In genomic region chr12:84824203-84824602, GRCm38 (mm10) we compare ENCODE assay signal across 18 mouse cellular contexts. TPM values are rescaled to one million over a fixed set of nuclear protein-coding genes. Genes with fewer than 3 reads are reported as not detected.
DNase-seq lines count a peak whose midpoint lies in the region; ATAC-seq and TF ChIP-seq lines count a peak whose summit lies in the region.
"Had no signal": no experiment of that assay in that cellular context is flagged by ENCODE, and none has a peak within 500 bp of the region (broad histone marks: within the 10 kb centered on the region; RNA-seq: fewer than 3 reads in every experiment).

No protein-coding gene starts in this region.

- no peak for ATAC-seq in embryonic facial prominence, embryonic 13.5 days (ENCODE audit: insufficient number of reproducible peaks, insufficient read depth, low FRiP score, low TSS enrichment, low read depth)
- ATAC-seq in lung, embryonic 14.5 days (ENCODE audit: insufficient read depth) = no peak
- ATAC-seq in embryonic facial prominence, embryonic 15.5 days (ENCODE audit: insufficient number of reproducible peaks, low FRiP score, low TSS enrichment, low read depth) = no peak
- ATAC-seq: CD4-positive, CD25-positive, alpha-beta regulatory T cell, adult 4 months; forebrain, embryonic 14.5 days; inflammation-experienced regulatory T-cells, adult 6 months; intestine, postnatal 0 days had no signal

- no peaks in the 10 kb centered on the region for H3K9me3 ChIP-seq in embryonic facial prominence, embryonic 13.5 days
- no peaks in the 10 kb centered on the region for H3K9me3 ChIP-seq in embryonic facial prominence, embryonic 10.5 days
- no peaks in the 10 kb centered on the region for H3K9me3 ChIP-seq in lung, embryonic 14.5 days (ENCODE audit: low read depth, low read length)
- H3K9me3 ChIP-seq in embryonic facial prominence, embryonic 15.5 days (replicated peaks) = no peaks in the 10 kb centered on the region
- H3K9me3 ChIP-seq: forebrain, embryonic 10.5 days; G1E; heart, embryonic 10.5 days; hindbrain, embryonic 13.5 days had no signal

- no peaks in the 10 kb centered on the region for H3K27me3 ChIP-seq in embryonic facial prominence, embryonic 13.5 days
- no peaks in the 10 kb centered on the region for H3K27me3 ChIP-seq in embryonic facial prominence, embryonic 10.5 days (replicated peaks; ENCODE audit: low read depth, poor library complexity, severe bottlenecking)
- H3K27me3 ChIP-seq in lung, embryonic 14.5 days (ENCODE audit: insufficient read depth, low read length) = no peaks in the 10 kb centered on the region
- no peaks in the 10 kb centered on the region for H3K27me3 ChIP-seq in embryonic facial prominence, embryonic 15.5 days
- H3K27me3 ChIP-seq: hindbrain, embryonic 13.5 days had no signal

- 50% methylated on average over 5 of the region's 5 CpGs for WGBS in embryonic facial prominence, embryonic 13.5 days
- 73% methylated on average over 5 of the region's 5 CpGs for WGBS in embryonic facial prominence, embryonic 10.5 days
- WGBS in lung, embryonic 14.5 days = 51% methylated on average over 5 of the region's 5 CpGs
- WGBS in lung, adult 2 months = 50% methylated on average over 5 of the region's 5 CpGs
- WGBS in embryonic facial prominence, embryonic 15.5 days = 37% methylated on average over 5 of the region's 5 CpGs

- H3K36me3 ChIP-seq in embryonic facial prominence, embryonic 13.5 days = no peaks in the 10 kb centered on the region
- no peaks in the 10 kb centered on the region for H3K36me3 ChIP-seq in embryonic facial prominence, embryonic 10.5 days (replicated peaks)
- no peaks in the 10 kb centered on the region for H3K36me3 ChIP-seq in lung, embryonic 14.5 days (ENCODE audit: insufficient read depth)
- no peaks in the 10 kb centered on the region for H3K36me3 ChIP-seq in embryonic facial prominence, embryonic 15.5 days
- H3K36me3 ChIP-seq: forebrain, embryonic 10.5 days; G1E; heart, embryonic 10.5 days; hindbrain, embryonic 13.5 days had no signal

- peaks cover 23% of the 10 kb centered on the region for H3K4me1 ChIP-seq in embryonic facial prominence, embryonic 13.5 days
- peaks cover 3% of the 10 kb centered on the region; the same call in 1 of the 2 replicates for H3K4me1 ChIP-seq in embryonic facial prominence, embryonic 10.5 days
- H3K4me1 ChIP-seq in lung, embryonic 14.5 days (ENCODE audit: insufficient read depth) = 0 out of 2 replicates have a peak, but pooled peaks cover 3% of the 10 kb centered on the region
- no peaks in the 10 kb centered on the region for H3K4me1 ChIP-seq in lung, adult 2 months (ENCODE audit: control insufficient read depth, insufficient read depth, low read length)
- H3K4me1 ChIP-seq in embryonic facial prominence, embryonic 15.5 days = peaks cover 37% of the 10 kb centered on the region
- H3K4me1 ChIP-seq: forebrain, embryonic 10.5 days; hindbrain, embryonic 13.5 days had no signal

- no peak overlapping the region for H3K4me3 ChIP-seq in embryonic facial prominence, embryonic 13.5 days
- no peak overlapping the region for H3K4me3 ChIP-seq in embryonic facial prominence, embryonic 10.5 days
- no peak overlapping the region for H3K4me3 ChIP-seq in lung, embryonic 14.5 days (ENCODE audit: low read depth, low read length)
- H3K4me3 ChIP-seq in lung, adult 2 months (replicated peaks; ENCODE audit: extremely low read depth, low read depth, low read length) = no peak overlapping the region
- H3K4me3 ChIP-seq in embryonic facial prominence, embryonic 15.5 days (replicated peaks) = no peak overlapping the region
- H3K4me3 ChIP-seq: forebrain, embryonic 10.5 days; heart, embryonic 10.5 days; hindbrain, embryonic 13.5 days had no signal

- TF ChIP-seq POLR2A in lung, adult 2 months (IDR thresholded peaks at IDR 0.05; ENCODE audit: borderline replicate concordance, extremely low read depth, low read depth, low read length) = no peak

- TF ChIP-seq CTCF in lung, embryonic 14.5 days (IDR thresholded peaks at IDR 0.05; ENCODE audit: low read depth) = no peak
- no peak for TF ChIP-seq CTCF in lung, adult 2 months (IDR thresholded peaks at IDR 0.05; ENCODE audit: insufficient read depth, low read length)

- H3K27ac ChIP-seq in embryonic facial prominence, embryonic 13.5 days = peak overlapping the region; percentile 9
- no peak overlapping the region for H3K27ac ChIP-seq in embryonic facial prominence, embryonic 10.5 days (replicated peaks)
- peak overlapping the region; percentile 33; the same call in 1 of the 2 replicates for H3K27ac ChIP-seq in lung, embryonic 14.5 days (ENCODE audit: low read depth)
- H3K27ac ChIP-seq in embryonic facial prominence, embryonic 15.5 days (replicated peaks) = peak overlapping the region; percentile 78
- H3K27ac ChIP-seq: forebrain, embryonic 10.5 days; heart, embryonic 10.5 days; hindbrain, embryonic 13.5 days had no signal

- no peak overlapping the region for H3K9ac ChIP-seq in embryonic facial prominence, embryonic 13.5 days
- H3K9ac ChIP-seq in lung, embryonic 14.5 days = no peak overlapping the region
- H3K9ac ChIP-seq in embryonic facial prominence, embryonic 15.5 days = no peak overlapping the region
- H3K9ac ChIP-seq: hindbrain, embryonic 13.5 days had no signal

- H3K4me2 ChIP-seq in embryonic facial prominence, embryonic 13.5 days = no peak overlapping the region
- H3K4me2 ChIP-seq in lung, embryonic 14.5 days = no peak overlapping the region
- H3K4me2 ChIP-seq in embryonic facial prominence, embryonic 15.5 days (replicated peaks) = no peak overlapping the region
- H3K4me2 ChIP-seq: hindbrain, embryonic 13.5 days had no signal

- DNase-seq in embryonic facial prominence, embryonic 10.5 days (ENCODE audit: low spot score) = no peak
- no peak for DNase-seq in lung, embryonic 14.5 days
- DNase-seq in lung, adult 2 months = no peak
- DNase-seq in adrenal gland, postnatal 25 days = no peak
- DNase-seq in gastrocnemius, adult 18-20 months (ENCODE audit: low spot score) = no peak
- DNase-seq: B cell, adult 2 months; cerebellum, adult 2 months; gastrocnemius, postnatal 36 days had no signal

RNA-seq across cellular contexts. Expression of gene Isca2, which starts 51.2 kb away (rescaled TPM):
- 154 and 156 TPM in 2 replicates for polyA plus RNA-seq in embryonic facial prominence, embryonic 13.5 days (2015; fragmentation: Nextera tagmentation; extraction: Ambion mirVana)
- 135 and 141 TPM in 2 replicates for polyA plus RNA-seq in embryonic facial prominence, embryonic 10.5 days (2016; fragmentation: Nextera tagmentation; extraction: Ambion mirVana)
- polyA plus RNA-seq in lung, embryonic 14.5 days (2014; fragmentation: Nextera tagmentation; extraction: Ambion mirVana) = 126 and 131 TPM in 2 replicates
- 28.0 and 34.2 TPM in 2 replicates for polyA plus RNA-seq in lung, adult 2 months (2012; rRNA removed)
- polyA plus RNA-seq in embryonic facial prominence, embryonic 15.5 days (2015; fragmentation: Nextera tagmentation; extraction: Ambion mirVana) = 128 and 137 TPM in 2 replicates
- 67.6 and 83.1 TPM in 2 replicates for total RNA-seq in adrenal gland, postnatal 25 days (2021)
- total RNA-seq in gastrocnemius, adult 18-20 months (2021) = 10 to 100 TPM; 46.8 to 48.2 TPM

RNA-seq across cellular contexts. Expression of gene Npc2, which starts 51.3 kb away (rescaled TPM):
- 78.2 and 79.1 TPM in 2 replicates for polyA plus RNA-seq in embryonic facial prominence, embryonic 13.5 days (2015; fragmentation: Nextera tagmentation; extraction: Ambion mirVana)
- polyA plus RNA-seq in embryonic facial prominence, embryonic 10.5 days (2016; fragmentation: Nextera tagmentation; extraction: Ambion mirVana) = 62.8 and 64.4 TPM in 2 replicates
- 106 and 107 TPM in 2 replicates for polyA plus RNA-seq in lung, embryonic 14.5 days (2014; fragmentation: Nextera tagmentation; extraction: Ambion mirVana)
- polyA plus RNA-seq in lung, adult 2 months (2012; rRNA removed) = 572 and 1,005 TPM in 2 replicates
- polyA plus RNA-seq in embryonic facial prominence, embryonic 15.5 days (2015; fragmentation: Nextera tagmentation; extraction: Ambion mirVana) = 72.0 and 72.3 TPM in 2 replicates
- total RNA-seq in adrenal gland, postnatal 25 days (2021) = 68.1 and 74.3 TPM in 2 replicates
- 10 to 100 TPM; 14.8 to 15.8 TPM for total RNA-seq in gastrocnemius, adult 18-20 months (2021)

RNA-seq across cellular contexts. Expression of gene Ltbp2, which starts 52.1 kb away (rescaled TPM):
- polyA plus RNA-seq in embryonic facial prominence, embryonic 13.5 days (2015; fragmentation: Nextera tagmentation; extraction: Ambion mirVana) = 1.7 and 4.4 TPM in 2 replicates
- polyA plus RNA-seq in embryonic facial prominence, embryonic 10.5 days (2016; fragmentation: Nextera tagmentation; extraction: Ambion mirVana) = 0.12 TPM in 1 of 2 replicates, not detected in the other
- 6.8 and 6.9 TPM in 2 replicates for polyA plus RNA-seq in lung, embryonic 14.5 days (2014; fragmentation: Nextera tagmentation; extraction: Ambion mirVana)
- polyA plus RNA-seq in lung, adult 2 months (2012; rRNA removed) = 91.3 and 96.8 TPM in 2 replicates
- polyA plus RNA-seq in embryonic facial prominence, embryonic 15.5 days (2015; fragmentation: Nextera tagmentation; extraction: Ambion mirVana) = 11.9 and 12.0 TPM in 2 replicates
- total RNA-seq in adrenal gland, postnatal 25 days (2021) = 3.9 and 4.8 TPM in 2 replicates
- total RNA-seq in gastrocnemius, adult 18-20 months (2021) = 1 to 10 TPM; 2.6 to 3.1 TPM
- polyA plus RNA-seq: CD4-positive, CD25-positive, alpha-beta regulatory T cell, adult 4 months; forebrain, embryonic 14.5 days; G1E; inflammation-experienced regulatory T-cells, adult 6 months had no signal
